Mouse (Mus musculus) MEL (cell line): ENCODE results near the gene Rims3. TPM values are rescaled to one million over a fixed set of nuclear protein-coding genes. Genes with fewer than 3 reads are reported as not detected.

Source experiments
- DNase-seq: peaks from one replicate; pipeline ENCODE4 v3.0.0; 2011; ENCODE audit warnings: low read depth, low spot score
- H3K27ac ChIP-seq: 2 replicates; pipeline ENCODE4 v1.5.1; 2012; ENCODE audit warnings: low read depth, mild to moderate bottlenecking, control low read depth, low read length, moderate library complexity; ENCODE audit not compliant: control insufficient read depth
- H3K27me3 ChIP-seq, 2 experiments: fragments of 150-350 bp in 1 of 2; sonication (generic) in 1 of 2; 2 replicates each; pipeline ENCODE4 v1.6.1; 2012; ENCODE audit warnings: low read length in 2 of 2, mild to moderate bottlenecking in 2 of 2, improper control_type of control experiment in 1 of 2, moderate library complexity in 1 of 2; ENCODE audit not compliant: insufficient read depth in 2 of 2, control insufficient read depth in 1 of 2
- H3K36me3 ChIP-seq, 2 experiments: 2 replicates each; pipeline ENCODE4 v1.6.1; 2012 to 2014; ENCODE audit warnings: low read length in 2 of 2, improper control_type of control experiment in 1 of 2, inconsistent platforms in 1 of 2, mild to moderate bottlenecking in 1 of 2; ENCODE audit not compliant: insufficient read depth in 2 of 2, control insufficient read depth in 1 of 2
- H3K4me1 ChIP-seq, 2 experiments: fragments of 150-350 bp in 1 of 2; sonication (generic) in 1 of 2; 2 replicates each; pipeline ENCODE4 v1.6.1; 2012; ENCODE audit warnings: low read length in 2 of 2, improper control_type of control experiment in 1 of 2, mild to moderate bottlenecking in 1 of 2; ENCODE audit not compliant: insufficient read depth in 2 of 2, control insufficient read depth in 1 of 2
- H3K4me3 ChIP-seq, 2 experiments: fragments of 150-350 bp in 1 of 2; sonication (generic) in 1 of 2; 2 replicates each; pipeline ENCODE4 v1.5.1; 2012; ENCODE audit warnings: low read depth in 2 of 2, low read length in 2 of 2, mild to moderate bottlenecking in 2 of 2, moderate library complexity in 2 of 2, control low read depth in 1 of 2, improper control_type of control experiment in 1 of 2; ENCODE audit not compliant: control insufficient read depth in 1 of 2, insufficient read depth in 1 of 2
- H3K79me2 ChIP-seq: 2 replicates; pipeline ENCODE4 v1.6.1; 2012; ENCODE audit warnings: mild to moderate bottlenecking, low read length, moderate library complexity; ENCODE audit not compliant: control insufficient read depth, poor library complexity, insufficient read depth
- H3K9ac ChIP-seq: 2 replicates; pipeline ENCODE4 v1.6.1; 2012; ENCODE audit warnings: low read depth, mild to moderate bottlenecking, control low read depth, low read length, moderate library complexity; ENCODE audit not compliant: control insufficient read depth, poor library complexity, severe bottlenecking
- H3K9me3 ChIP-seq: fragments of 150-350 bp; sonication (generic); replicated peaks from 2 replicates; pipeline ENCODE4 v1.6.1; 2012; ENCODE audit warnings: mild to moderate bottlenecking, low read length, improper control_type of control experiment, moderate library complexity; ENCODE audit not compliant: insufficient read depth
- CTCF ChIP-seq, 3 experiments: IDR thresholded peaks in 2 of 3; conservative IDR thresholded peaks in 1 of 3; 2 replicates each; pipeline ENCODE4 v1.5.1; 2011 to 2012; ENCODE audit warnings: low read length in 3 of 3, low read depth in 2 of 3, mild to moderate bottlenecking in 2 of 3, improper control_type of control experiment in 1 of 3, inconsistent platforms in 1 of 3, mixed read lengths in 1 of 3, moderate library complexity in 1 of 3; ENCODE audit not compliant: control insufficient read depth in 1 of 3, insufficient read depth in 1 of 3, poor library complexity in 1 of 3, severe bottlenecking in 1 of 3
- MAFK ChIP-seq: IDR thresholded peaks from 2 replicates; pipeline ENCODE4 v1.6.1; 2011; ENCODE audit warnings: low read depth, mild to moderate bottlenecking, low read length, improper control_type of control experiment, borderline replicate concordance
- MAX ChIP-seq: IDR thresholded peaks from 2 replicates; pipeline ENCODE4 v1.6.1; 2011; ENCODE audit warnings: low read length, improper control_type of control experiment
- MXI1 ChIP-seq: IDR thresholded peaks from 2 replicates; pipeline ENCODE4 v1.6.1; 2011; ENCODE audit warnings: mild to moderate bottlenecking, low read depth, low read length, improper control_type of control experiment
- MYB ChIP-seq: IDR thresholded peaks from 2 replicates; pipeline ENCODE4 v1.6.1; 2011; ENCODE audit warnings: mild to moderate bottlenecking, low read depth, low read length, improper control_type of control experiment
- NRF1 ChIP-seq: IDR thresholded peaks from 2 replicates; pipeline ENCODE4 v1.6.1; 2014; ENCODE audit warnings: low read depth, mild to moderate bottlenecking, inconsistent platforms, low read length, improper control_type of control experiment, moderate library complexity; ENCODE audit not compliant: poor library complexity, insufficient read depth, severe bottlenecking
- POLR2AphosphoS2 ChIP-seq: IDR thresholded peaks from 2 replicates; pipeline ENCODE4 v1.6.1; 2011; ENCODE audit warnings: low read length, improper control_type of control experiment
- RAD21 ChIP-seq: IDR thresholded peaks from 2 replicates; pipeline ENCODE4 v1.6.1; 2011; ENCODE audit warnings: mild to moderate bottlenecking, low read depth, low read length, improper control_type of control experiment
- SMC3 ChIP-seq: IDR thresholded peaks from 2 replicates; pipeline ENCODE4 v1.6.1; 2011; ENCODE audit warnings: low read depth, low read length, improper control_type of control experiment
- TBP ChIP-seq: IDR thresholded peaks from 2 replicates; pipeline ENCODE4 v1.8.0; 2011; ENCODE audit warnings: low read depth, low read length, improper control_type of control experiment
- USF1 ChIP-seq: IDR thresholded peaks from 2 replicates; pipeline ENCODE4 v1.6.1; 2014; ENCODE audit warnings: low read depth, mild to moderate bottlenecking, inconsistent platforms, low read length, improper control_type of control experiment, moderate library complexity
- ZC3H11A ChIP-seq: IDR thresholded peaks from 2 replicates; pipeline ENCODE4 v1.6.1; 2012; ENCODE audit warnings: low read depth, mild to moderate bottlenecking, inconsistent platforms, low read length, improper control_type of control experiment
- ZKSCAN1 ChIP-seq: IDR thresholded peaks from 2 replicates; pipeline ENCODE4 v1.6.1; 2012; ENCODE audit warnings: low read depth, mild to moderate bottlenecking, inconsistent platforms, low read length, improper control_type of control experiment, moderate library complexity
- polyA plus RNA-seq, 2 experiments: library from polyadenylated mRNA; stranded (reverse) in 1 of 2; unstranded in 1 of 2; fragments of >175 nt in 1 of 2; fragments of >200 nt in 1 of 2; gene quantifications; 2 replicates each; pipeline versions ENCODE4 v1.2.1 to v1.2.4; 2012; ENCODE audit warnings: low replicate concordance in 2 of 2, low read depth in 1 of 2; ENCODE audit not compliant: insufficient read length in 2 of 2, insufficient read depth in 1 of 2, missing spikeins in 1 of 2
- total RNA-seq: library from RNA; depleted of rRNA; stranded (reverse); fragments of 300-350 nt; gene quantifications from 2 replicates; pipeline ENCODE4 v1.2.3, GENCODE M21; 2012

The Rims3 gene
- total and polyA plus RNA-seq, 3 experiments, result 0.07 TPM; not detected in 2

- no peak for TF ChIP-seq ZKSCAN1
- no peak for TF ChIP-seq MYB
- TF ChIP-seq MAX, result no peak
- TF ChIP-seq USF1, result no peak
- no peak overlapping the region for H3K4me3 ChIP-seq
- H3K79me2 ChIP-seq, result no peaks in the 10 kb centered on the region
- no peak for DNase-seq
- H3K27ac ChIP-seq, result no peak overlapping the region
- H3K4me1 ChIP-seq, result peaks cover 0 to 15% of the 10 kb centered on the region in 2 experiments; a peak in 2 of 4 replicates
- H3K27me3 ChIP-seq, result 0 out of 4 replicates have a peak, but pooled peaks cover 0 to 3% of the 10 kb centered on the region in 2 experiments
- H3K9ac ChIP-seq, result no peak overlapping the region
- H3K36me3 ChIP-seq, result peaks cover 0 to 11% of the 10 kb centered on the region in 2 experiments; a peak in 2 of 4 replicates
- H3K9me3 ChIP-seq, result no peaks in the 10 kb centered on the region
These were observed 5.7 kb upstream of the Rims3 start for GRCm38 (mm10) chr4:120848909-120849308.

- no peak for DNase-seq
These were observed 5.2 kb upstream of the Rims3 start for GRCm38 (mm10) chr4:120849451-120849850.

GRCm38 (mm10) chr4:120850946-120851345 lies 3.7 kb upstream of the Rims3 start:
- H3K27ac ChIP-seq, result no peak overlapping the region
- H3K36me3 ChIP-seq, result no peaks in the 10 kb centered on the region; a peak in 1 of 4 replicates
- no peaks in the 10 kb centered on the region; a peak in 1 of 4 replicates for H3K4me1 ChIP-seq
- H3K9me3 ChIP-seq, result no peaks in the 10 kb centered on the region
- H3K9ac ChIP-seq, result no peak overlapping the region
- peak; percentile 72 for DNase-seq
- H3K27me3 ChIP-seq, result peaks cover 0 to 3% of the 10 kb centered on the region in 2 experiments; a peak in 1 of 4 replicates
- H3K4me3 ChIP-seq, result no peak overlapping the region
- TF ChIP-seq CTCF (IDR thresholded peaks at IDR 0.05 in 2 of 3, conservative IDR thresholded peaks at IDR 0.05 in 1 of 3; ENCODE audit: control insufficient read depth in 1 of 3, insufficient read depth in 1 of 3, low read depth in 2 of 3, low read length in 3 of 3, poor library complexity in 1 of 3, severe bottlenecking in 1 of 3), result peak; percentile 64 to 70 (median 65)
- peak; percentile 45 for TF ChIP-seq RAD21
- no peak for TF ChIP-seq MAFK
- no peak for TF ChIP-seq MAX
- TF ChIP-seq TBP, result peak; percentile 48; the same call in 1 of the 2 replicates
- TF ChIP-seq ZC3H11A, result peak; percentile 19; the same call in 1 of the 2 replicates
- peak; percentile 58 for TF ChIP-seq USF1
- TF ChIP-seq NRF1, result no peak
- peak; percentile 73 for TF ChIP-seq SMC3
- TF ChIP-seq POLR2AphosphoS2, result no peak
- TF ChIP-seq, all 39 proteins: peak for 6
- H3K79me2 ChIP-seq, result no peaks in the 10 kb centered on the region

More at GRCm38 (mm10) chr4:120849451-120849850, 5.2 kb upstream of the Rims3 start:
- no peaks in the 10 kb centered on the region for H3K79me2 ChIP-seq
- peaks cover 0 to 3% of the 10 kb centered on the region in 2 experiments; a peak in 1 of 4 replicates for H3K27me3 ChIP-seq
- H3K9ac ChIP-seq, result no peak overlapping the region
- H3K4me3 ChIP-seq, result no peak overlapping the region
- no peaks in the 10 kb centered on the region for H3K9me3 ChIP-seq
- peaks cover 0 to 12% of the 10 kb centered on the region in 2 experiments; a peak in 2 of 4 replicates for H3K4me1 ChIP-seq
- TF ChIP-seq MXI1 (no peak), CTCF (IDR thresholded peaks at IDR 0.05 in 2 of 3, conservative IDR thresholded peaks at IDR 0.05 in 1 of 3; ENCODE audit: control insufficient read depth in 1 of 3, insufficient read depth in 1 of 3, low read depth in 2 of 3, low read length in 3 of 3, poor library complexity in 1 of 3, severe bottlenecking in 1 of 3) (no peak)
- H3K27ac ChIP-seq, result no peak overlapping the region
- peaks cover 0 to 8% of the 10 kb centered on the region in 2 experiments; a peak in 2 of 4 replicates for H3K36me3 ChIP-seq
